Mouse (Mus musculus): ENCODE results near the gene Il1r2. TPM values are rescaled to one million over a fixed set of nuclear protein-coding genes. Genes with fewer than 3 reads are reported as not detected.

Il1r2 gene
- polyA plus RNA-seq, 1 experiment from 2014 or later = 3.4 TPM

- Histone ChIP-seq H3K9ac (replicated peaks) (no peak overlapping the region), H3K27me3 (ENCODE audit: insufficient read depth, low read length) (no peaks in the 10 kb centered on the region), H3K36me3 (replicated peaks; ENCODE audit: insufficient read depth, low read length) (no peaks in the 10 kb centered on the region), H3K4me2 (ENCODE audit: low read depth, low read length) (no peak overlapping the region), H3K27ac (ENCODE audit: low read depth) (peak overlapping the region; percentile 87), H3K4me3 (ENCODE audit: low read depth, low read length) (no peak overlapping the region), H3K4me1 (ENCODE audit: insufficient read depth) (peaks cover 3% of the 10 kb centered on the region; the same call in 1 of the 2 replicates), H3K9me3 (ENCODE audit: low read length) (peaks cover 2% of the 10 kb centered on the region; the same call in 1 of the 2 replicates)
- DNase-seq = no peak
- TF ChIP-seq CTCF (IDR thresholded peaks at IDR 0.05; ENCODE audit: low read depth) = no peak
- no peak for TF ChIP-seq EP300 (IDR thresholded peaks at IDR 0.05; ENCODE audit: low read depth)
- WGBS (ENCODE audit: insufficient replicate concordance) = 55% methylated on average over 4 of the region's 4 CpGs
- ATAC-seq = peak; percentile 70
Observed at GRCm38 (mm10) chr1:40164331-40164730, 90.5 kb downstream of the Il1r2 start.

- peaks cover 6% of the 10 kb centered on the region; the same call in 1 of the 2 replicates for H3K4me1 ChIP-seq (ENCODE audit: insufficient read depth)
- TF ChIP-seq CTCF (IDR thresholded peaks at IDR 0.05; ENCODE audit: low read depth) = no peak
- no peak for TF ChIP-seq EP300 (IDR thresholded peaks at IDR 0.05; ENCODE audit: low read depth)
- peak; percentile 41 for ATAC-seq
- 61% methylated on average over 8 of the region's 8 CpGs for WGBS (ENCODE audit: insufficient replicate concordance)
- H3K9ac ChIP-seq (replicated peaks) = no peak overlapping the region
- no peak overlapping the region for H3K4me2 ChIP-seq (ENCODE audit: low read depth, low read length)
- peaks cover 2% of the 10 kb centered on the region; the same call in 1 of the 2 replicates for H3K9me3 ChIP-seq (ENCODE audit: low read length)
- H3K36me3 ChIP-seq (replicated peaks; ENCODE audit: insufficient read depth, low read length) = no peaks in the 10 kb centered on the region
- H3K27ac ChIP-seq (ENCODE audit: low read depth) = no peak overlapping the region
- H3K27me3 ChIP-seq (ENCODE audit: insufficient read depth, low read length) = no peaks in the 10 kb centered on the region
- no peak overlapping the region for H3K4me3 ChIP-seq (ENCODE audit: low read depth, low read length)
- DNase-seq = no peak
Observed at GRCm38 (mm10) chr1:40167585-40167984, 93.7 kb downstream of the Il1r2 start.

- 57% methylated on average over 5 of the region's 5 CpGs for WGBS (ENCODE audit: insufficient replicate concordance)
- ATAC-seq = no peak
Observed at GRCm38 (mm10) chr1:40171878-40172277, 98.0 kb downstream of the Il1r2 start.

GRCm38 (mm10) chr1:40174146-40174545 is 100.3 kb downstream of the Il1r2 start:
- Histone ChIP-seq H3K4me3 (ENCODE audit: low read depth, low read length) (no peak overlapping the region), H3K36me3 (replicated peaks; ENCODE audit: insufficient read depth, low read length) (no peaks in the 10 kb centered on the region), H3K4me1 (ENCODE audit: insufficient read depth) (peaks cover 12% of the 10 kb centered on the region), H3K4me2 (ENCODE audit: low read depth, low read length) (no peak overlapping the region), H3K9me3 (ENCODE audit: low read length) (no peaks in the 10 kb centered on the region), H3K9ac (replicated peaks) (no peak overlapping the region), H3K27ac (ENCODE audit: low read depth) (peak overlapping the region; percentile 97), H3K27me3 (ENCODE audit: insufficient read depth, low read length) (no peaks in the 10 kb centered on the region)
- ATAC-seq (no peak), DNase-seq (no peak)
- WGBS (ENCODE audit: insufficient replicate concordance) = 69% methylated on average over 3 of the region's 3 CpGs
- no peak for TF ChIP-seq EP300 (IDR thresholded peaks at IDR 0.05; ENCODE audit: low read depth)
- TF ChIP-seq CTCF (IDR thresholded peaks at IDR 0.05; ENCODE audit: low read depth) = no peak

More at GRCm38 (mm10) chr1:40171878-40172277, 98.0 kb downstream of the Il1r2 start:
- Histone ChIP-seq H3K4me1 (ENCODE audit: insufficient read depth) (peaks cover 15% of the 10 kb centered on the region), H3K36me3 (replicated peaks; ENCODE audit: insufficient read depth, low read length) (no peaks in the 10 kb centered on the region), H3K9ac (replicated peaks) (no peak overlapping the region), H3K9me3 (ENCODE audit: low read length) (no peaks in the 10 kb centered on the region), H3K4me3 (ENCODE audit: low read depth, low read length) (no peak overlapping the region), H3K4me2 (ENCODE audit: low read depth, low read length) (no peak overlapping the region), H3K27ac (ENCODE audit: low read depth) (no peak overlapping the region), H3K27me3 (ENCODE audit: insufficient read depth, low read length) (no peaks in the 10 kb centered on the region)
- TF ChIP-seq CTCF (IDR thresholded peaks at IDR 0.05; ENCODE audit: low read depth) (no peak), EP300 (IDR thresholded peaks at IDR 0.05; ENCODE audit: low read depth) (peak; percentile 55; the same call in 1 of the 2 replicates)
- no peak for DNase-seq

Other genes with a start within 250 kb of the Il1r2 start
- 4.0 and 4.2 TPM in 2 replicates for gene Map4k4, start 173.2 kb upstream of the Il1r2 start, polyA plus RNA-seq (2015; fragmentation: Nextera tagmentation; extraction: Ambion mirVana)
- gene Il1r1, start 151.0 kb downstream of the Il1r2 start, polyA plus RNA-seq (2015; fragmentation: Nextera tagmentation; extraction: Ambion mirVana) = 12.7 and 15.1 TPM in 2 replicates

Data from liver, postnatal 0 days (tissue).